ENCODE assay signal across 10 mouse cellular contexts in genomic region chr4:148950487-148950886, GRCm38 (mm10).
DNase-seq lines count a peak whose midpoint lies in the region; ATAC-seq and TF ChIP-seq lines count a peak whose summit lies in the region.
"Had no signal": no experiment of that assay in that cellular context is flagged by ENCODE, and none has a peak within 500 bp of the region (broad histone marks: within the 10 kb centered on the region; RNA-seq: fewer than 3 reads in every experiment).

No protein-coding gene starts in this region.

- ATAC-seq in forebrain, embryonic 12.5 days (ENCODE audit: low FRiP score), result peak; percentile 3; the same call in 1 of the 2 replicates
- ATAC-seq in intestine, embryonic 15.5 days, result no peak
- no peak for ATAC-seq in erythroid progenitor cell, adult 5-6 weeks (replicated peaks; ENCODE audit: low FRiP score, poor library complexity, severe bottlenecking)

- no peaks in the 10 kb centered on the region for H3K9me3 ChIP-seq in forebrain, embryonic 12.5 days
- no peaks in the 10 kb centered on the region for H3K9me3 ChIP-seq in forebrain, embryonic 10.5 days
- H3K9me3 ChIP-seq in intestine, embryonic 15.5 days, result no peaks in the 10 kb centered on the region
- H3K9me3 ChIP-seq: limb, embryonic 15.5 days had no signal

- TF ChIP-seq POLR2A in lung, adult 2 months (IDR thresholded peaks at IDR 0.05; ENCODE audit: borderline replicate concordance, extremely low read depth, low read depth, low read length), result no peak

- no peak for DNase-seq in forebrain, embryonic 10.5 days (ENCODE audit: extremely low spot score, low spot score)
- DNase-seq in lung, adult 18-20 months, result peak; percentile 45 to 64
- no peak for DNase-seq in lung, adult 2 months
- peak; percentile 56 to 72 for DNase-seq in lung, postnatal 4 days
- no peak for DNase-seq in retina, embryonic 14.5 days (ENCODE audit: low spot score)
- DNase-seq: kidney, adult 11 months had no signal

- peaks cover 48% of the 10 kb centered on the region for H3K4me1 ChIP-seq in forebrain, embryonic 12.5 days
- peaks cover 59% of the 10 kb centered on the region for H3K4me1 ChIP-seq in forebrain, embryonic 10.5 days
- H3K4me1 ChIP-seq in lung, adult 2 months (ENCODE audit: control insufficient read depth, insufficient read depth, low read length), result peaks cover 17% of the 10 kb centered on the region
- peaks cover 38% of the 10 kb centered on the region for H3K4me1 ChIP-seq in intestine, embryonic 15.5 days (replicated peaks)

- no peak overlapping the region for H3K9ac ChIP-seq in forebrain, embryonic 12.5 days
- H3K9ac ChIP-seq in intestine, embryonic 15.5 days, result no peak overlapping the region
- H3K9ac ChIP-seq: limb, embryonic 15.5 days had no signal

- peak overlapping the region; percentile 86; the same call in 1 of the 2 replicates for H3K4me2 ChIP-seq in forebrain, embryonic 12.5 days
- H3K4me2 ChIP-seq in intestine, embryonic 15.5 days (replicated peaks), result no peak overlapping the region

- peaks cover 66% of the 10 kb centered on the region for H3K27me3 ChIP-seq in forebrain, embryonic 12.5 days
- H3K27me3 ChIP-seq in forebrain, embryonic 10.5 days (ENCODE audit: poor library complexity, severe bottlenecking), result peaks cover 83% of the 10 kb centered on the region
- peaks cover 26% of the 10 kb centered on the region for H3K27me3 ChIP-seq in intestine, embryonic 15.5 days (replicated peaks)

- no peak overlapping the region for H3K4me3 ChIP-seq in forebrain, embryonic 12.5 days (replicated peaks)
- H3K4me3 ChIP-seq in forebrain, embryonic 10.5 days, result no peak overlapping the region
- no peak overlapping the region for H3K4me3 ChIP-seq in lung, adult 2 months (replicated peaks; ENCODE audit: extremely low read depth, low read depth, low read length)
- H3K4me3 ChIP-seq in intestine, embryonic 15.5 days (replicated peaks), result no peak overlapping the region
- H3K4me3 ChIP-seq: limb, embryonic 15.5 days had no signal

- H3K36me3 ChIP-seq in forebrain, embryonic 12.5 days (replicated peaks), result no peaks in the 10 kb centered on the region
- peaks cover 39% of the 10 kb centered on the region for H3K36me3 ChIP-seq in forebrain, embryonic 10.5 days (replicated peaks)
- no peaks in the 10 kb centered on the region for H3K36me3 ChIP-seq in intestine, embryonic 15.5 days
- H3K36me3 ChIP-seq: limb, embryonic 15.5 days had no signal

- no peak for TF ChIP-seq CTCF in lung, adult 2 months (IDR thresholded peaks at IDR 0.05; ENCODE audit: insufficient read depth, low read length)

- WGBS in forebrain, embryonic 12.5 days, result 75% methylated on average over 6 of the region's 6 CpGs
- WGBS in forebrain, embryonic 10.5 days, result 75% methylated on average over 6 of the region's 6 CpGs
- WGBS in lung, adult 2 months, result 47% methylated on average over 6 of the region's 6 CpGs
- 70% methylated on average over 6 of the region's 6 CpGs for WGBS in intestine, embryonic 15.5 days

- peak overlapping the region; percentile 48 for H3K27ac ChIP-seq in forebrain, embryonic 12.5 days
- no peak overlapping the region for H3K27ac ChIP-seq in forebrain, embryonic 10.5 days
- H3K27ac ChIP-seq in intestine, embryonic 15.5 days, result 0 out of 2 replicates have a peak overlapping the region, but pooled peaks have one; percentile 22
- H3K27ac ChIP-seq: limb, embryonic 15.5 days had no signal

Comparison
In these comparisons a context has a peak if more than half of its experiments do, and no peak if none do; other contexts are left out.
1. DNase-seq: peak in lung, adult 18-20 months (2 of 2) and lung, postnatal 4 days (2 of 2); none in forebrain, embryonic 10.5 days (single experiment), lung, adult 2 months (single experiment) and retina, embryonic 14.5 days (single experiment).